Mouse (Mus musculus) NIH3T3 (cell line): ENCODE data around the gene Pdzd8.

ENCODE experiments used
- DNase-seq: peaks from one replicate; pipeline ENCODE4 v3.0.0-alpha.2; 2012; ENCODE audit warnings: low read depth

Pdzd8 gene

GRCm38 (mm10) chr19:59345658-59346283, at the start of gene Pdzd8:
Pdzd8 (minus strand) TSS chr19:59345780.
- peak; percentile 97 for DNase-seq

- no peak for DNase-seq
Measured at GRCm38 (mm10) chr19:59393777-59394441, 48.3 kb upstream of the Pdzd8 start.

GRCm38 (mm10) chr19:59388847-59389606, 43.4 kb upstream of the Pdzd8 start:
- DNase-seq = peak; percentile 87

- DNase-seq = no peak
Measured at GRCm38 (mm10) chr19:59388399-59388798, 42.8 kb upstream of the Pdzd8 start.

GRCm38 (mm10) chr19:59387178-59387577, 41.6 kb upstream of the Pdzd8 start:
- peak; percentile 74 for DNase-seq

- no peak for DNase-seq
Measured at GRCm38 (mm10) chr19:59384582-59385495, 39.3 kb upstream of the Pdzd8 start.

- no peak for DNase-seq
Measured at GRCm38 (mm10) chr19:59382416-59382917, 36.9 kb upstream of the Pdzd8 start.

GRCm38 (mm10) chr19:59379995-59380394, 34.4 kb upstream of the Pdzd8 start:
- peak; percentile 55 for DNase-seq

GRCm38 (mm10) chr19:59376481-59376880, 30.9 kb upstream of the Pdzd8 start:
- peak; percentile 14 for DNase-seq

- DNase-seq = no peak
Measured at GRCm38 (mm10) chr19:59374940-59375339, 29.4 kb upstream of the Pdzd8 start.

- DNase-seq = no peak
Measured at GRCm38 (mm10) chr19:59372928-59373327, 27.3 kb upstream of the Pdzd8 start.

- no peak for DNase-seq
Measured at GRCm38 (mm10) chr19:59371016-59371415, 25.4 kb upstream of the Pdzd8 start.

GRCm38 (mm10) chr19:59367892-59368291, 22.3 kb upstream of the Pdzd8 start:
- no peak for DNase-seq

GRCm38 (mm10) chr19:59366724-59367123, 21.1 kb upstream of the Pdzd8 start:
- DNase-seq = no peak

- no peak for DNase-seq
Measured at GRCm38 (mm10) chr19:59363666-59364065, 18.1 kb upstream of the Pdzd8 start.

- DNase-seq = no peak
Measured at GRCm38 (mm10) chr19:59362646-59363045, 17.1 kb upstream of the Pdzd8 start.

- DNase-seq = no peak
Measured at GRCm38 (mm10) chr19:59360486-59360896, 14.9 kb upstream of the Pdzd8 start.

GRCm38 (mm10) chr19:59359202-59359601, 13.6 kb upstream of the Pdzd8 start:
- no peak for DNase-seq

GRCm38 (mm10) chr19:59357878-59358277, 12.3 kb upstream of the Pdzd8 start:
- no peak for DNase-seq

GRCm38 (mm10) chr19:59356843-59357595, 11.4 kb upstream of the Pdzd8 start:
- no peak for DNase-seq

- no peak for DNase-seq
Measured at GRCm38 (mm10) chr19:59356388-59356787, 10.8 kb upstream of the Pdzd8 start.
